Mouse (Mus musculus): Measurements from ENCODE around the gene Dppa3. TPM values are rescaled to one million over a fixed set of nuclear protein-coding genes. Genes with fewer than 3 reads are reported as not detected.

Dppa3 gene
- not detected for total RNA-seq (2021)
- long read RNA-seq, experiment 1, result 0 reads
- long read RNA-seq, experiment 2, result 0 reads

DNA sequence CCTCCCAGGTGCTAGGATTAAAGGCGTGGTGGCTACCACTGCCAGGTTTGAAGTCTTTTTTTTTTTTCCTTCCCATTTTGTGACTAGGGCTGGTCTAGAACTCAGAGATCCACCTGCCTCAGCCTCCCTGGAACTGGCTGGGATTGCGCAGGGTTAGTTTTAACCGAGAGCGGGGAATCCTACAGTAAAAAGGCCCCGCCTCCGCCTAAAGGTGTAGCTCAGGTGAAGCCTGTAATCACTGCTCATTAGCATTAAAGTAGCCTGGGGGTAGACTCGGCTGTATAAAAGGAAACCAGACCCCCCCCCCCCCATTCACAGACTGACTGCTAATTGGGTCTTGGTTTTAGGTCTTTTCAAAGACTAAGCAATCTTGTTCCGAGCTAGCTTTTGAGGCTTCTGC lies at the start of gene Dppa3:
Dppa3 (plus strand) TSS at position 301 of the 400 bp plus-strand sequence.
- DNase-seq, result no peak

DNA sequence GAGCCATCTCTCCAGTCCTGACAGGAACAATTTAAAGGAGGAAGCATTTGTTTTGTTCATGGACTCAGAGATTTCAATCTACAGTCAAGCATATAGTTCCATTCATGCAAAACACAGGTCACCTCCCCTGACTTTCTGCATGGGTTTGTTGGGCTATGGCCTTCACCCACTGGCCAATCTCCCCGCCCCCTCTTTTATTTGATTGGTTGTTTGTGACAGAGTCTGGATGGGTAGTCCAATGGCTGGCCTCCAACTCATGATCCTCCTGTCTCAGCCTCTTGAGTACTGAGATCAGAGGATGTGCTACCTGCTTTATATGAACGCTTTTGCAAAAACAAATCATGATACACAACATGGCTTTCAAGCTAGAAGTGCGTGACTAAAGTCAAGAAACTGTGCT lies 49.2 kb upstream of the Dppa3 start:
- DNase-seq, result no peak

DNA sequence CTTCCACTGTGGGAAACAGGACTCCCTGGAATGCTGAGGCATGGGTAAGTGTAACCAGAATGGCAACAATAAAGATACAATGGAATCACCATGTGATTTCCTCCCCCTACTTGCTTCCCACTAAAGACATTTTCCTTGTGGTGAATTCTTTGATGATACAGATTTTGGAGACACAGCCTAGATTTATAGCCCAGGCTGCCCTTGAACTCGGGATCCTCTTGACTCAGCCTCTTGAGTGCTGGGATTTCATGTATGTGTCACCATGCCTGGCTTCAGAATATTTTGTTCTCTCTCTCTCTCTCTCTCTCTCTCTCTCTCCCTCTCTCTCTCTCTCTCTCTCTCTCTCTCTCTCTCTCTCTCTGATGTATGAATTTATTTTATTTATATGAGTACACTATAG lies 47.1 kb upstream of the Dppa3 start:
- no peak for DNase-seq

DNA sequence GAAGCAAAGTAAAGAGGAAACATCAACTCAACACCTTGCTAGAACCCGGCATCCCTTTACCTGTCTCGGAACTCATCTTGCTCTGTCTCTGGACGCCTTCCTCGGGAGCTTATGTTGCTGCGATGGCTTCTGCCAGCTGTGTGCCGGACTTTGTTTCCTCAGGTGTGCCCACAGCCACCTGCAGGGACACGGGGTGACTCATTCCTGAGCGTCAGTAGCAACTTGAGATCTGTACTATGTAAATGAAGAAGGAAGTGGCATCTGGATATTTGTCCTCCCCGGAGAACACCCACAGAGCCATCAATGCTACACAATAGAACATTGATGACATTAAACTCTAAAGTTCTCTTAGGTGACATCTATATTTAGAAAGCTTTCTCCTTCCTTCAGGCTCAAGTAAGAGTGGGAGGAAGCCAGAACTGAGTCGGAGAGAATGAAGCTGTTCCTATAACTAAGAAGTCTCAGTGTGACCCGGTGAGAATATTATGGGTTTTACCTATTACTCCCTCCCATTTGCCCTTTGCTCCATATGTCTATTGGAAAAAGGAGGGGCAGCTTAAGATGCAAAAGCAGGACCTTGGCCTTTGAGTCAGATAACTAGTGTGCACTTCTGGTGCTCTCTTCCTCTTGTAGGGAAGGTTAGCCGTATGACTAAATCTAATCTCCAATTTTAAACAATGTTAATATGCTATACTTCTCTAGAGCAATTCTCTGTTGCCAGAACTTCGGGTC lies 35.0 kb upstream of the Dppa3 start:
- DNase-seq, result no peak

DNA sequence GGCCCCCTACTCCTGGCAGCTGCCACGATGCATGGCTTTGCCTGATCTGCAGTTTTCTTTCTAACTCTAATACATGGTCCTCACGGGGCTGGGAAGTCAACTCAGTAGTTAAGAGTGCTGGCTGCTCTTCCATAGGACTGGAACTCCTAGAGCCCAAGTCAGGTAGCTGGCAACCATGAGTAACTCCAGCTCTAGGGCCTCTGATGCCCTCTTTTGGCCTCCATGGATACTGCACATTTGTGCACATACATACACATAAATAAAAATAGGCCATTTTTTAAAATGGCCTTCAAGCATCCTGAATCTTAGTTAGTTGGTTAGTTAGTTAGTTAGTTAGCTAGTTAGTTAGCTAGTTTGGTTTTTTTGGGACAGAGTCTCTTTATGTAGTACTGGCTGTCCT lies 33.3 kb upstream of the Dppa3 start:
- no peak for DNase-seq

DNA sequence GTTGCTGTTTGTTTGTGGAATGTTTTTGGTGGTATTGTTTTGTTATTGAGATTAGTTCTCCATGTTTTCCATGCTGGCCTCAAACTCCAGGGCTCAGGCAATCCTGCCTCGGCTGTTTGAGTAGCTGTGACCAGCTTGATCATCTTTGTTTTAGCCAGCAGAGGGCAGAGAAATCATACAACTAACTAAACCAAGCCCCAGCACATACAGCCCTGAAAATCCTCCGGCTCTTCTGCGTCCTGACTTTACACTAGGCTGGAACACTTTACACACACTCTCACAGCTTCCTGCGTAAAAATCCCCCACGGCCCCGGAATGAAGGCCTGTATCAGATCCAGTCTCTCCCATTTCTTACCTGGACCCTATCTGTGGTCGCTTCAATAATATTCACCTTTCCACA lies 30.6 kb upstream of the Dppa3 start:
- DNase-seq, result no peak

DNA sequence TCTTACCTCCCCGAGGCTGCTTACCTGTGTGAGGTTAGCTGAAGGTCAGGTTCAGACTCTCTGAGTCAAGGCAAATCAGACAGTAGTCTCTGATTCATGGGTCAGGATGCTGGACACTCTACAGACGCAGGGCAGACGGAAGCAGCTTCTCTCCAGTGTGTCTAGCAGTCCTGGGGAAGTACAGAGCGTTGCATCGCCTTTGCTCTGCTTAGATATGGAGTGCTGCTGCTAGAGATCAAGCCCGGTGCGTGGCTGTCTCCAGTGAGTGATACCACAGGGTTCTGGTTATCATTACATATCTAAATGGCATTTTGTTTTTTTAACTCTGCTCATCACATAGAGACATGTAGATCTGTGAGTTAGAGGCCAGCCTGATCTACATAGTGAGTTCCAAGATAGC lies 29.6 kb upstream of the Dppa3 start:
- no peak for DNase-seq

DNA sequence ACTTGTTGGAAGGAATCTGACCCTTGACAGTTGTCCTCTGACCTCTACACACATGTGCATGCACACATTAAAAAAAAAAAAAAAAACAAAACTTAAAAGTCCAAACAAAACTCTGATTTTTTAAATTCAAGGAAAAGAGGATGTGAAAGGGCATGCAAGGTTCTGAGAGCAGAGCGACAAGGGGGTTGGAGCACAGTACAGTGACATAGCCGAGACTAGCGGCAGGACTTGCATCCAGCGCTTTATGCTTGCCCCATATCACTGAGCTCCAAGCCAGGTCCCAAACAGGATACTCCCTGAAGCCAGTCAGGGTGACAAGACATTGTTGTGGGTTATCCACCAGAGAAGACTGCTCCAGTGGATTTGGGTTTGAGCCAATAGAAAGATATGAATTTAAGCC lies 28.2 kb upstream of the Dppa3 start:
- DNase-seq, result no peak

DNA sequence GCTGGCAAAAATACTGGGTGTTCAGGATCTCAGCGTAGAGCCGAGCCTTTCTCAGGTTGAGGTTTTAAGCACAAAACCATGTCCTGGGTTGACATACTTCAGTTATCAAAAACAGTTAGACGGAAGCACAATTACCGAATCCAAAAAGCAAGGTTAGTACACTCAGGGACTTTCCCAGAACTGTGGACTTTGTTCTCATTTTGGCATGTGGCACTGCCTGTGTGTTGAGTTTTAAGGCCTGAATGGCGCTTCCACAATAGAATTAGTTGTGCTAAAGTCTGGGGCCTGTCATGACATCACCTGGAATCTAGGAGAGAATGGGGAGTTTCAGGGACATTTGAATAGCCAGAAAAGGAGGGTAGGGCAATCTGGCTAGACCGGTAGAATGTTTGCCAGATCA lies 27.8 kb upstream of the Dppa3 start:
- no peak for DNase-seq

DNA sequence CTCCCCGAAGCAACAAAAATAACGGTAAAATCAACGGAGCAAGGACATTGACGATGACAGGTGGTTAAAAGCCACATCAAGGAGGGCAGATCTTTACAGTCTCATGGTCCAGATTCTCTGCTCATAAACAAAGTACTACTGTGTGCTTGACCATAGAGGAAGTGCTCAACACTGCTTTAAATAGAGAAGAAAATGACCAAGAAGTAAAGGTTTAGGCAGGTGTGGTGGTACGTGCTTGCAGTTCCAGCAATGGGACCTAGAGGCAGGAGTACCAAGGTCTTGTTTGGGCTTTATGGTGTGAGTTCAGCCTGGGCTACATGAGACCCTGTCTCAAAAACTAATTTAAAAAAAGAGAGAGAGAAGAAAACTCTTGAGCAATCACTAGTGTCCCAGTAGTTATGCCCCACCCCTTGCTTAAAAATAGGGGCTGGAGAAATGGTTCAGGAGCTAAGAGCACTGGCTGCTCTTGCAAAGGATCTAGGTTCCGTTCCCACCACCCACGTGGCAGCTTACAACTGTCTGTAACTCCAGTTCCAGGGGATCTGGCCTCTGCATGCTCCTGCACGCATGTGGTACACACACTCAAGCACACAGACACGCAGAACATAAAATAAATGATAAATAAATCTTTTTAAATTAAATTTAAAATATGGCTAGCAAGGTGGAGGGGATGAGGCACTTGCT lies 27.0 kb upstream of the Dppa3 start:
- DNase-seq, result no peak

DNA sequence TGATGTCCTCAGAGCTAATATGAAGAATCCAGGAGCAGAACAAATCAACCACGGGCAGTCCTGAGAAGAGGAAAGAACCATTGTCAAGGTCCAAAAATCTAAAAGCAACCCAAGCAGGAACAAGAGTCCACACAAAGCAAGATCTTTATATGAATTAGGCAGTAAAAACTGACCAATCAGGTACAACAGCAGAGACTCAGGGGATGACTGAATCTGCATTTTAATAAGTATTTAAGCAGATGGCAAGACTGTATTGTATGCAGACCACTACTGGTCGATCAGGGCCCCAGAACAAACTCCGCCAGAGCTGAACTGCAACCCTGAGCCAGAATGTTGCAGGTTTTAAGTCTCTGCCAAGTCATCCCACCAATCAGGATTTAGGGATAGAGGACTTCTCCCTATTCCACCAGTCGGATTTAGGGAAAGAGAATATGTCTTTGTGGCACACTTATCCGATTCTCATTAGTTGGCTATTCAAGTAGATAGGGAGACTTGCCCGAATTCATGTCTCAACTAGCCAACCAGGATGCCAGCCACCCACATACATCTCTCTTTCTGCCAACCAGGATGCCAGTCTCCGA lies 26.1 kb upstream of the Dppa3 start:
- no peak for DNase-seq

DNA sequence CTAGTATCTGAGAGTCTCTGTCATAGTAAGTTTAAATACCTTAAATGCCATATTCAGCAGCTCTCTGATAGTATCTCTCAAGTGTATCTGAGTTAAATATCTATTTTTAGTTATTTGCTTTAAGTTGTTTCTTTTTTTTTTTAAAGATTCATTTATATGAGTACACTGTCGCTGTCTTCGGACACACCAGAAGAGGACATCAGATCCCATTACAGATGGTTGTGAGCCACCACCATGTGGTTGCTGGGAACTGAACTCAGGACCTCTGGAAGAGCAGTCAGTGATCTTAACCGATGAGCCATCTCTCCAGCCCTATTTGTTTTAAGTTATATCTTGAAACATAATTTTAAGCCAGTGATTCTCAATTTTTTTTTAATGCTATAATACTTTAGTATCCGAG lies 25.2 kb upstream of the Dppa3 start:
- DNase-seq, result no peak

DNA sequence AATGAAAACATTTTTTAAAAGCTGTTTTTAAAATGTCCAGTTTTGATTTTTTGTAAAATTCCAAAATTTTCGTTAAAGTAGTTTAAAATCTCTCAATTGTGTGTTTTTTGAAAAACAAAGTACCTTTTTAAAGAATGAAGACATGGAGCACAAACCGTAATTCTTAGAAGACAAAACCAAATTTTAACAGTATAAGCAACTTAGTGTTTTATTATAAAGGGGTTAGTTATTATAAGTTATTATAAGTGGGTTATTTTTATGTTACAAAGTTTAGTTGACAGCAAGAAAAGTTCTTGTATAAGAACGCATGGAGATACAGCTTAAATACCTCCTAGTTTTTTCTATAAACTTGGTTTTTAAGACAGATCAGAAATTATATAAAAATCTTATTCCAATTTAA lies 24.6 kb upstream of the Dppa3 start:
- no peak for DNase-seq

DNA sequence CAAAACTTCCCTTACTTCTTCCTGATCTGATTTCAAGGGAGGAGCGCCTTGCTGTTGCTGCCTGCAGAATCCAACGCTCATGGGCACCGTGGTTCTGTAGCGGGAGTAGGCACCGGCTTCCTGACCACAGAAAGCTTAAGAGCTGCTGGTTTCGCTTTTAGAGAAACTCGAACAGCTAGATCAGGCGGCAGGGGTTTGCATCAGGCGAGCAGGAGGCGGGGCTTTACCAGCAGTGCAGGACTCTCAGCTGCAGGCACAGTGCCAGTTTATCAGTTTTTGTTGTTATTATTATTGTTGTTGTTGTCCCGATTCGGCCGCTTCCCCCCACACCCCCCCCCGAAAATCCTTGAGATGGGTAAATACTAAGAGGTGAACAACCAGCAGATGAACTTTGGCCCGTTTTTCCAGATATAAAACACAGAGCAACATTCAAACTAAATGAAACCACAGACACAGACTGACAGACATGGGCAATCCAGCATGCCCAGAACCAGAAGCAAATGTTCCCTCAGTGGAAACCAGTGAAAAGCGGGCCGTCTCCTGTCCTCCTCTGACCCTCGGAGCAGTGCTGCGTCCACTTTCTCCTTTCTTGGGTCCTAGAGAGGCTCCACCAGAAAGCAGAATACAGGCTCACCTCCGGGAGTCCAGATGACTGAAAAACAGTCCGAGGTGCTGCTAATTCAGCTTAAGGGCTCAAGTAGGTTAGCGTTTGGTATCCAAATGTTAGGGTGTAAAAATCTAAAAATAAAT lies 23.8 kb upstream of the Dppa3 start, which contains the start of gene Apobec1:
Apobec1 (minus strand) TSS at position 203 of the 750 bp plus-strand sequence.
- DNase-seq, result peak; percentile 57

DNA sequence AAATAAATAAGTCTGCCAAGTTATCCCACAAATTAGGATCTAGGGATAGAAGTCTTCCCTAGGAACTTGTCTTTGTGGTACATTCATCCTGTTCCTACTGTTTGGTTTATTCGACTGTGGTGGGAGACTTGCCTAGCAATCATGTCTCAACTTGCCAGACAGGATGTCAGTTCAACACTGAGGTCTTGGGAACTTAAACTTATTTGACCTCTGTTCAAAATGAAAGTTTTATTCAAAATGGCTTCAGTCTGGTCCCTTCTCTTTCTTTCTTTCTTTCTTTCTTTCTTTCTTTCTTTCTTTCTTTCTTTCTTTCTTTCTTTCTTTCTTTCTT lies 23.3 kb upstream of the Dppa3 start:
- DNase-seq, result no peak

DNA sequence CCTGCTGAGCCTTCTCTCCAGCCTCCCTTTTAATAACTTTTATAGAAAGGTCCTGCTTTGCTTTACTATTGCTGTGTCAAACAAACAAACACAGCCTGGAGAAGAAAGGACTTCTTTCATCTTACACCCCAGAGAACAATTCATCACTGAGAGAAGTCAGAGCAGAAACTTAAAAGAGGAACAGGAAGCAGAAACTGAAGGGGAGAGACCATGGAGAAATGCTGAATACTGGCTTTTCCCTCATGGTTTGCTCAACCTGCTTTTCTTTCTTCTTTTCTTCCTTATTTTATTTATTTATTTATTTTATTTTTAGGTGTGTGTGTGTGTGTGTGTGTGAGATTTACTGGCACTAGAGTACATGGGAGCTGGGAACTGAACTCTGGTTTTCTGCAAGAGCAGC lies 21.9 kb upstream of the Dppa3 start:
- DNase-seq, result no peak

DNA sequence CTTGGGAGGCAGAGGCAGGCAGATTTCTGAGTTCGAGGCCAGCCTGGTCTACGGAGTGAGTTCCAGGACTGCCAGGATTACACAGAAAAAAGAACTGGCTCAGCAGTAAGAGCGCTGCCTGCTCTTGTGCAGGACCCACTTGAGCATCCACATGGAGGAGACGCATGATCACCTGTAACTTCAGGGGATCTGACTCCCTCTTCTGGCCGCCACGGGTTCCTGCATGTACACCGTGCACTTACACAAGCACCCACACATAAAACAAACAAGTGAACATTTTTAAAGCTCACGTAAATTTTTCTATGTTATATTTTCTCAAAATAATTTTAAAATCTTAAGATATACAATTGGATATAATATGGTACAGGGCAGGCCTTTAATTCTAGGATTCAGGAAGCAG lies 20.7 kb upstream of the Dppa3 start:
- DNase-seq, result no peak

DNA sequence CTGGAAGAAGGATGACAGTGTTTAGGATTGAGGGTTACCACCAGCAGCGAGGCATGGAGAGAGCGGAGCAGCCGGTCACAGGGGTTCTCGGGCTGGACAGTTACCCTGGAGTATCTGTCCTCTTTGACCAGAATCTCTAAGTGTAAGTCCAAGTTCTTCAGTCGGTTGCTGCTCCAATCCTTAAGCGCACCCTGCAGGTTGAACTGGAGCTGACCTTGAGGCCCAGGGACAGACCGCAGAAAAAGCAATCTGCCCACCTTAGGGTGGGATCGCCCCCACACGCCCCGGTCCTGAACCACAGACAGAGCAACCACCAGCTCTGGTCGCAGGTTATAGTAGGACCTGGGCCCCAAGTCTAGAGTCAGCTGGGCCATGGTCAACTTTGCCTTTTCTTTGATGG lies 19.5 kb upstream of the Dppa3 start:
- DNase-seq, result no peak

DNA sequence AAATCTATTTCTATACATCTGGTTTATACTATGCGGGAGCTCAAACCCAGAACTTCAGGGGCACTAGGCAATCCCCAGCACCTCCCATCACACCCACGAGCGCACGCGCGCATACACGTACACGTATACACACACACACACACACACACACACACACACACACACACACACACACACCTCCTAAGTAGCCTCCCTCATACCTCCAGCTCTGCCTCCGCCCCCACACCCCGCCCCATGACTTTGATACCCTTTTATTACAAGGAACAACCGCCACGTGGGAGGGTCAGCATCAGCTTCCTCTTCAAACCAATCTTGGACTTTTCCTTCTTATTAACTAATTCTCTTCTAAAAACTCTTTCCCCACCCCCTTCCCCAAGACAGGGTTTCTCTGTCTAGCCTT lies 18.5 kb upstream of the Dppa3 start:
- DNase-seq, result no peak

DNA sequence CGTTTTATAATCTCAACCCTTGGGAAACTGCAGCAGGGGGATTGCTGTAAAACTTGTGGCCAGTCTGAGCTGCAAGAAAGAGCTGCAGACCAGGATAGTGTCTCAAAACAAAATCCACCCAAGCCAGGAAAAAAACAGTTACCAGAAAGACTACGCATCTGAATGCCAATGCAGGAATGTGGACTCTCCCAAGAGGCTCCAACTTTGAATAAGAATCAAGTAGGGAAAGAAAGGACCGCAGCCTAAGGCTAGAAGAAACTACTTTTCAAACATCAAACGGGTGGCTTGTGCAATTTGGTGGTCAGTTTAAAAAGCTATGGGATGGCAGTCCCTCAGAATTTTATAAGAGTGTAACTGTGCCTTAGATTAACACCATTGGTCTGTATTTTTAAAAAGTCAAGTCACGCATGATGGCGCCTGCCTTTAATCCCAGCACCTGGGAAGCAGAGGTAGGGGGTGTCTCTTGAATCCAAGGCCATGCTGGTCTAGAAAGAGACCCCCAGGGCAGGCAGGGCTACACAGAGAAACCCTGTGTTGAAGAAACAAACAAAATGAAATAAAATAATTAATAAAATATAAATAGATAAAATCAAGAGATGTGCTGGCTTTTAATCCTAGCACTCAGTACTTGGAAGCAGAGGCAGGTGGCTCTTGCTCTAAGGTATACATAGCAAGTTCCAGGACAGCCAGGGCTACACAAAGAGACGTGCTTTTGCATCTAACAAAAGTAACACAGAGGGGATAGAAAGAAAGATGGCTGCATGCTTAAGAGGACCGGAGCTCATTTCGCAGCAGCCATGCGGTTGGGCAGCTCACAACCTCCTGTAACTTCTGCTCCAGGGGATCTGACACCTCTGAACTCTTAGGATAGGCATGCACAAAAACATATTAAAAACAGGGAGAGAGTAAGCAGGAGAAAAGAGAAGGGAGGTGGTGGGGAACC lies 17.5 kb upstream of the Dppa3 start:
- DNase-seq, result no peak

DNA sequence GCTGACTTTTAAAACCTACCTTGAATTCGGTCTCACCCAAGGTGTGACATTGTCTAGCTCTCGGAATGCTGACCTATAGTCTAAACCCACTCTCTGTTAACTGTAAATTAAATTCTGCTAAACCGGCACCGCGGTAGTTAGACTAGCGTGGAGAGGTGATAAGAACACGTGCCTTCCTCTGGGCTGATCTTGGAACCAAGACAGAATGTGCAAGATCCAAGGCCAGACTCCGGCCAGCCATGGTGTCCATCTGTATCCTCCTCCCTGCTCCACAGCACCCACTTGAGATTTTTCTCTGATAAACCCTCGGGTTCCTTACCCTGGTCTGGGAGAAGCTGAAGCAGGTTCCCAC lies 16.9 kb upstream of the Dppa3 start:
- DNase-seq, result no peak

DNA sequence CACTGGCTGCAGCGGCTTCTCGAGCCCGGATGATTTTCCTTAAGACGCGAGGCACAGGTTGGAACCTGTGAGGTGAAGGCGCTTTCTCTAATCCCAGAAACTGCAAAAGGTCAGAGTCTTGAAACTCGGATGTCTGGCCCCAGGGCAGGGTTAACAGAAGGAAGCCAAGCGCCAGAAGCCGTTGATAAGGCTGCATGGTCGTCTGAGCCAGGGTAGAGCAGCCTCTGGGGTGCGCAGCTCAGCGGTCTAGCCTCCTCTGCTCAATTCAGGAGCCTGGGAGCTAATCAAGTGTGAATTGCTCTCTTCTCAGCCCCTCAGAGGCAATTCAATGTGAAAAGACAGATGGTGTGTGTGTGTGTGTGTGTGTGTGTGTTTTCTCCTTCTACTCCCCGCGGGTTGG lies 16.4 kb upstream of the Dppa3 start, which contains the start of gene Gdf3:
Gdf3 (minus strand) TSS at position 317 of the 400 bp plus-strand sequence.
- DNase-seq, result no peak
